Mouse (Mus musculus): ENCODE data around the gene Mchr1.

The Mchr1 gene

DNA sequence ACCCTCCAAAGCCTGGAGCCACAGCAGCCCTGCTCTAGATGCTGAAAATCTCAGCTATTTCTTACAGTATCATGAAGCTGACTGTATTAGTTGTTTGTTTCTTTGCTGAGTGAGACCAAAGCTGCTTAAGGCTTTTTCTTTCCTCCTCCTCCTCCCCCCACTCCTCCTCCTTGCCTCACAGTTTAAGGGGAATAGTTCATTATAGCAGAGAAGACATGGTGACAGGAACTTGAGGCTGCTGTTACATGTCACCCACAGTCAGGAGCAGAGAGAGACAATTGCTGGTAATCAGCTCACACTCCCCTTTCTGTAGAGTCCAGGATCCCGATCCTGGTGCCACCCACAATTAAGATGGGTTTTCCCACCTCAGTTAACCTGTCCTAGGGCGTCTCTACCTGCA, 38.1 kb downstream of the Mchr1 start:
- DNase-seq (ENCODE audit: low spot score): no peak

DNA sequence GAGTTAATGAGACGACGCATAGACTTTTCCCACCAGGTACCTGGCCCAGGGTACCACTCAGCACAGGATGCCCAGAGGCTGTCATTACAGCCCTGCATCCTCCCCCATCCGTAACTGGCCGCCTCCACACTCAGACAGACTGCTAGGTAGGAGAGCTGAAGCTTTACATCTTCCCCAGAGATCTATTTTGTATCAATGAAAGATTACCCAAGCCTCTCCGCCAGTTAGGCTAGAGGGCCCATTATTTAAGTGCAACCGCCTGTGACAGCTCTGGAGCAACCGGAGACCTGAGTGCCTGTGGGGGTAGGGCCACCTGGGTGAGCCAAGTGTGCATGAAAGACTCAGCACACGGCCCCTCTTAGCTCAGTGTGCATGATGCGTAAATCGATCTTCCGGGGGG, 42.6 kb downstream of the Mchr1 start:
- DNase-seq (ENCODE audit: low spot score): no peak

GRCm38 (mm10) chr15:81278699-81279098, 43.4 kb downstream of the Mchr1 start:
- no peak for DNase-seq (ENCODE audit: low spot score)

GRCm38 (mm10) chr15:81284121-81284734, 48.9 kb downstream of the Mchr1 start:
- DNase-seq (ENCODE audit: low spot score): no peak

All from T-cell, adult 2 months (primary cell).